Mouse (Mus musculus) monocyte, adult 2 months (primary cell): ENCODE results near the gene Armt1.
"Not testable (repeated sequence)": the region's sequence is repeated elsewhere in the genome, so short reads cannot be mapped to it uniquely, and the experiment has no call there.

ENCODE experiments used
- DNase-seq, 2 experiments: peaks; one replicate each; pipeline ENCODE4 v3.0.0; 2022; ENCODE audit warnings: low spot score in 2 of 2, low read depth in 1 of 2

Gene Armt1

GRCm38 (mm10) chr10:4433871-4434270 lies 1.6 kb downstream of the Armt1 start:
- DNase-seq, result not testable (repeated sequence)

- no peak for DNase-seq
Observed at GRCm38 (mm10) chr10:4435416-4435815, 3.1 kb downstream of the Armt1 start.

- no peak for DNase-seq
Observed at GRCm38 (mm10) chr10:4456409-4456808, 24.1 kb downstream of the Armt1 start.

GRCm38 (mm10) chr10:4460201-4460600 lies 27.9 kb downstream of the Armt1 start:
- DNase-seq, result no peak

GRCm38 (mm10) chr10:4465799-4466198 lies 33.5 kb downstream of the Armt1 start:
- no peak for DNase-seq

GRCm38 (mm10) chr10:4469406-4469805 lies 37.1 kb downstream of the Armt1 start:
- DNase-seq, result no peak

DNA sequence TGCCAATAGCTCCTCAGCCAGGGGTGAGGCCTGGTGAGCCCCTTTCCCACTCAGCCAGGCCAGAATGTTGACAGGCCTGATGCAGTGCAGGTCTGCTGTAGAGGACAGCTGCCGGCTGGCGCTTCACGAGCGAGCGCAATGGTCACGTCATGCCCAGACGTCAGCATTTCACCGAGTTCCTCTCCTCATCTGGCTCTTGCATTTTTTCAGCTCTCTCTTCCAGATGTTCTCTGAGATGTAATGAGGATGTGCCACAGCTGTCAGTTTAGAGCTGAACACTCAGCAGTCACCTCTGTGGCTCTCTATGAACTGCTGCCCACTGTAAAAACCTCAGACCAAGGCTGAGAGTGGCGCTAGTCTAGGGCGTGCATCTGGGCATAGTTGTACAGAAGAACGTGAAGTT lies 41.3 kb downstream of the Armt1 start:
- no peak for DNase-seq

GRCm38 (mm10) chr10:4475431-4475830 lies 43.2 kb downstream of the Armt1 start:
- DNase-seq, result no peak

DNA sequence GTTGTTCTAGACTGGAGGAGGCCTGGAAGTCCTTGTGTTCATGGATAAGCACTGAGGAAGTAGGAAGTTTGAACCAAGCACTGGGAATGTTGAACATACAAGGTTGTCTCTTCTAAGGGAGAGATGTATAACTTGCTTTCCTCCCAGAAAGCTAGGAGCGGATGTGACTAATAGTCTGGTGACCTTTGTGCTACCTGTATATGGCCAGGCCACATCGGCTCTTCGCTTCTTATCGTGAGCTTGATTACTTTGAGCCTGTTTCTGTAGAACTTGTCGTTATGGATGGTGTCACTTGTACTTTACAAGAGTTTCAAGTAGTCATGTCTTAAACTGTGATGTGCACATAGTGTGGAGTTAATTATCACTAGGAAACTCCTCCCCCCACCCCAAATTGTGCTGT lies 44.3 kb downstream of the Armt1 start:
- no peak for DNase-seq

- no peak for DNase-seq
Observed at GRCm38 (mm10) chr10:4480929-4481328, 48.7 kb downstream of the Armt1 start.

DNA sequence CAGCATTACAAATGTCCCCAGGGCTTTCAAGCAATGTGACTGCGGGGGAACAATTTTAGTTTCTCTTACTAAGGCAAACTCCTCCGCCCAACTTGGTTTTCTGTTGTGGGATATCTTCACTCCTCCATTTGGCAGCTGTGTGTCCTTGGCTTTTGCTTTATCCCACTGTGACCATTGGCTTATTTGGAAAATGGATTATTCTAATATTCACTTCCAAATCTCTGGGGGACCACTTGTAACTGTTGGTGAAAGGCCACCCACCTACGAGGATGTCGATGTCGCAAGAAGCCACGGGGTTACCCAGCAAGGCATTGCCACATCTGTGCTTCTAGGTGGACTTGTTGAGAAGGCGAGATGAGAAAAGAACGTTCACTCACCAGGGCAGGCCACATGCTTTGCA lies 49.4 kb downstream of the Armt1 start:
- DNase-seq, result no peak

GRCm38 (mm10) chr10:4482355-4482754 lies 50.1 kb downstream of the Armt1 start, which contains the start of gene Ccdc170:
Ccdc170 (plus strand) TSS chr10:4482502.
- DNase-seq, result no peak

DNA sequence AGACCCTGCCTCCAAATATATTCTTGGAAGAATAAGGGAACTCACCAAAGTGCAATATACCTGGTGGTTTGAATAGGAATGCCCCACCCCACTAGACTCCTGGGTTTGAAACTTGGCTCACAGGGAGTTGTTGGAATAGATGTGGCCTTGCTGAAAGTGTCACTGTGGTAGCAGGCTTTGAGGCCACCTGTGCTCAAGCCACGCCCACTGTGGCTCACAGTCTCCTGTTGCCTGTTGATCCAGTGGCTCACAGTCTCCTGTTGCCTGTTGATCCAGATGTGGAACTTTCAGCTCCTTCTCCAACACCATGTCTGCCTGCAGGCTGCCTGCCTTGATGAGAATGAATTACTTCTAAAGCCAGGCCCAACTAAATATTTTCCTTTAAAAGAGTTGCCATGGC lies 51.6 kb downstream of the Armt1 start:
- DNase-seq, result no peak

DNA sequence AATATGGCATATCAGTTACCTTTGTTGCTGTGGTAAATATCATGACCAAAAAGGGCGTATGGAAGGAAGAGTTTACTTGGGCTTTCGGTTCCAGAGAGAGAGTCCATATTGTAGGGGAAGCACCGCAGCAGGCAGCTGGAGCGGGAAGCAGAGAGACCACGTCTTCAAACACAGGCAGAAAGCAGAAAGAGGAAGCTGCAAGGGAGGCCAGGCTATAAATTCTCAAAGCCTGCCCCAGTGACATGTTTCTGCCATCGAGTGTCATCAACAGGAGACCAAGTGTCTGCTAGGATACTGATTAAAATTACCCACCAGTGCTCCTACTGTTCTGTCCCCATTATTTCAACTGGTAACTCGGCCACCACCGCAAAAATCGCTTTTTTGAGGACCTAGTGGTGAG lies 52.7 kb downstream of the Armt1 start:
- DNase-seq, result no peak

DNA sequence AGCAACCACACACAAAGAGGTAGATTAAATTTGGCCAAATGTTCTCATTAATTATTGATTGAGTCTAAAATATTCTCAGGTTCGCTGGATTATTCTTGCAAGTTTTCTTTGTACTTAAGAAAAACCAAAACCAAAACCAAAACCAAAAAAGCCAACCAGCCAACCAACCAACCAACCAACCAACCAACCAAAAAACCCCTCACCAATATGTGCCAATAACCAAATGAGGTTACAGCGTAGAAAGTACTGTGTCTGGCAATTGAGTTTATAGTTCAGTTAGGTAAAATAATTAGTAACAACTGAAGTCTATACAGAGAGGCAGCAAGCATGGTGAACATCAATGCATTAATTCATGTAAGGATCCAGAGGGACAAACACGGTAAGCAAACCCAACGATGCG lies 57.6 kb downstream of the Armt1 start:
- no peak for DNase-seq

DNA sequence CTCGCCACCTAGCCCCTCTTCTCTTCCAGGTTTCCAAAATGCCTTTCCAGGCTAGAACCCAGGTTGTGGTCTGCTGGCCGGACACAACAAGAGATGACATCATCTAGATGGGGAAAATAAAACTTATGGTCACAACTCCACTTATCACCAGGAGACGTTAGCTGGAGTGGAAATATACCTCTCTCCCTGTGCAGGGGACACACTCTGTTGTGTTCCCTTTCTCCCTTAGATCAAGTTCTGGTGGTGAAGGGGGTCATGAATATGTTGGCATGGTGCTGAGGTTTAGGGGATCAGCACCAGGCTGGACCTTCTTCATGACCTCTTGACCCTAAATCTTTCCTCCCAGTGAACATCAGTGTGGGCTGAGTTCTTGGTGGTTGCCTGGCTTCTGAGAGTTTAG lies 59.0 kb downstream of the Armt1 start:
- DNase-seq, result no peak

DNA sequence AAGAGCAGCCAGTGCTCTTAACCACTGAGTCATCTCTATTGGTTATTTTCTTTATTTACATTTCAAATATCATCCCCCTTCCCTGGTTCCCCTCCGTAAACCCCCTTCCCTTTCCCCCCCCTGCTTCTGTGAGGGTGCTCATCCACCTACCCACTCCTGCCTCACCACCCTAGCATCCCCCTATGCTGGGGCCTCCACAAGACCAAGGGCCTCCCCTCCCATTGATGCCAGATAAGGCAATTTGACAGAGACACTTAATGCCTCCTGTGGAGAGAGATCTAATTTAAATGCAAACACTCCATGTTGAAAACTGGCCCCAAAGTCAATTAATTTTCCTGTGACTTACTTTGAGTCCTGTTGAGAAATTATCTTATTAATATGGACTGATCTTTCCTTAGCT lies 59.8 kb downstream of the Armt1 start:
- DNase-seq, result no peak

DNA sequence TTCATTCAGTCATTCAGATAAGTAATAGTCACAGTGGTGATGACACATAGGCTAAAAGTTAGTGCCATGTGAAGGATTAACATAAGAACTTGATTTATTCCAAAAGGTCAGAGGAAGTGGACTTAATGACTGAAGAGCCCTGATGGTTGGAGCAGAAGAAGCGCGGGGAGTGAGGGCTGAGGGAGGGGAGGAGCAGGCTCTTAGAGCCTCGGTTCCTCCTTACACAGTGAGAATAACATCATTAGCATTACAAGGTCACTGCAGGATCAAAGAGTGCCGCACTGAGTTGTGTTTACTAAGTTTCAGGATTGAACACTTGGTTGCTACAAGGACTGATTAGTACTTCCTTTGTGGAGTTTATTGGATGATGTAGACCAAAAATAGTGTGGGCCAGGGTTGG lies 60.6 kb downstream of the Armt1 start:
- DNase-seq, result no peak

GRCm38 (mm10) chr10:4503251-4503650 lies 71.0 kb downstream of the Armt1 start:
- DNase-seq, result no peak
